Mouse (Mus musculus) frontal cortex, adult 2 months (tissue): Measurements from ENCODE around the gene Rdh16. TPM values are rescaled to one million over a fixed set of nuclear protein-coding genes. Genes with fewer than 3 reads are reported as not detected.
"Not testable (repeated sequence)": the region's sequence is repeated elsewhere in the genome, so short reads cannot be mapped to it uniquely, and the experiment has no call there.

Source experiments
- DNase-seq, 2 experiments: peaks; one replicate each; pipeline ENCODE4 v3.0.0; 2022; ENCODE audit warnings: low spot score in 1 of 2; ENCODE audit errors: extremely low spot score in 1 of 2
- polyA plus RNA-seq: library from polyadenylated mRNA; depleted of rRNA; stranded (reverse); fragments of >200 nt; gene quantifications from 2 replicates; pipeline ENCODE4 v1.2.3, GENCODE M21; 2012; rRNA removed

Rdh16 gene
- polyA plus RNA-seq, 1 experiment, result 0.26 TPM

GRCm38 (mm10) chr10:127893163-127894022 lies 92.4 kb downstream of the Rdh16 start:
- DNase-seq, result not testable (repeated sequence)

Other genes with a start within 250 kb of the Rdh16 start
- 279 and 283 TPM in 2 replicates for gene Lrp1, start 180.0 kb upstream of the Rdh16 start, polyA plus RNA-seq
- gene Stat6, start 158.2 kb upstream of the Rdh16 start, polyA plus RNA-seq, result 11.0 and 11.9 TPM in 2 replicates
- gene Nemp1, start 134.3 kb upstream of the Rdh16 start, polyA plus RNA-seq, result 4.5 and 4.8 TPM in 2 replicates
- gene Nab2, start 132.6 kb upstream of the Rdh16 start, polyA plus RNA-seq, result 38.2 and 46.1 TPM in 2 replicates
- 1.4 and 1.5 TPM in 2 replicates for gene Myo1a, start 96.0 kb upstream of the Rdh16 start, polyA plus RNA-seq
- 34.9 and 38.9 TPM in 2 replicates for gene Tac2, start 76.7 kb upstream of the Rdh16 start, polyA plus RNA-seq
- gene Zbtb39, start 61.6 kb upstream of the Rdh16 start, polyA plus RNA-seq, result 6.0 and 6.1 TPM in 2 replicates
- 1.1 and 1.9 TPM in 2 replicates for gene Gpr182, start 49.4 kb upstream of the Rdh16 start, polyA plus RNA-seq
- gene Rdh1, start 41.4 kb upstream of the Rdh16 start, polyA plus RNA-seq, result 0.11 and 0.18 TPM in 2 replicates
- 0.17 and 0.40 TPM in 2 replicates for gene Rdh16f1, start 41.4 kb upstream of the Rdh16 start, polyA plus RNA-seq
- gene Rdh9, start 24.8 kb upstream of the Rdh16 start, polyA plus RNA-seq, result 0.90 TPM in 2 replicates
- not detected in 2 replicates for gene Rdh19, start 48.8 kb downstream of the Rdh16 start, polyA plus RNA-seq
- 0.15 TPM in 1 of 2 replicates, not detected in the other for gene Rdh16f2, start 65.3 kb downstream of the Rdh16 start, polyA plus RNA-seq
- gene Rdh7, start 87.7 kb downstream of the Rdh16 start, polyA plus RNA-seq, result not detected in 2 replicates
- 0.11 and 0.16 TPM in 2 replicates for gene Sdr9c7, start 97.4 kb downstream of the Rdh16 start, polyA plus RNA-seq
- 0.10 and 0.29 TPM in 2 replicates for gene Hsd17b6, start 206.5 kb downstream of the Rdh16 start, polyA plus RNA-seq
- gene Prim1, start 214.0 kb downstream of the Rdh16 start, polyA plus RNA-seq, result 9.5 and 9.9 TPM in 2 replicates
- gene Naca, start 234.4 kb downstream of the Rdh16 start, polyA plus RNA-seq, result 238 and 244 TPM in 2 replicates